Mouse (Mus musculus) erythroblast, adult 5-6 weeks (primary cell): ENCODE measurements around the gene Chrng. TPM values are rescaled to one million over a fixed set of nuclear protein-coding genes. Genes with fewer than 3 reads are reported as not detected.
A peak's percentile ranks its signal among the peaks of the same experiment; 100 is the strongest.

Experiments used
- ATAC-seq: replicated peaks from 2 replicates; pipeline ENCODE4 v1.8.0; 2016; ENCODE audit warnings: moderate number of reproducible peaks, mild to moderate bottlenecking, moderate TSS enrichment, inconsistent platforms; ENCODE audit not compliant: poor library complexity, low FRiP score, severe bottlenecking
- total RNA-seq, 2 experiments: library from RNA; stranded (forward) in 1 of 2; stranded (reverse) in 1 of 2; fragments of 150-400 nt in 1 of 2; fragments of 200-764, 138-1000 nt in 1 of 2; gene quantifications; 2 replicates each; pipeline versions ENCODE4 v1.2.3 to v1.2.4; 2015 to 2017; ENCODE audit warnings: low replicate concordance in 2 of 2

Gene Chrng
- total RNA-seq (2015; ENCODE audit: low replicate concordance) (not detected in 2 replicates), total RNA-seq (2017; ENCODE audit: low replicate concordance) (not detected in 2 replicates)

GRCm38 (mm10) chr1:87204465-87204864, at the start of gene Chrng:
TSS of gene Chrng (plus strand) at chr1:87204657.
- ATAC-seq = no peak

- no peak for ATAC-seq
Measured at GRCm38 (mm10) chr1:87155531-87156198, 48.8 kb upstream of the Chrng start.

GRCm38 (mm10) chr1:87156199-87156587, 48.3 kb upstream of the Chrng start, which contains the start of gene Ecel1:
TSS of gene Ecel1 (minus strand) at chr1:87156521.
- no peak for ATAC-seq

- no peak for ATAC-seq
Measured at GRCm38 (mm10) chr1:87159396-87159795, 45.1 kb upstream of the Chrng start.

GRCm38 (mm10) chr1:87164164-87164795, 40.2 kb upstream of the Chrng start:
- no peak for ATAC-seq

- no peak for ATAC-seq
Measured at GRCm38 (mm10) chr1:87164796-87165184, 39.7 kb upstream of the Chrng start.

GRCm38 (mm10) chr1:87170458-87170857, 34.0 kb upstream of the Chrng start:
- no peak for ATAC-seq

- ATAC-seq = no peak
Measured at GRCm38 (mm10) chr1:87171312-87171711, 33.1 kb upstream of the Chrng start.

- ATAC-seq = no peak
Measured at GRCm38 (mm10) chr1:87172316-87172715, 32.1 kb upstream of the Chrng start.

GRCm38 (mm10) chr1:87174006-87174955, 30.2 kb upstream of the Chrng start:
- no peak for ATAC-seq

GRCm38 (mm10) chr1:87175852-87176292, 28.6 kb upstream of the Chrng start:
- ATAC-seq = no peak

- ATAC-seq = no peak
Measured at GRCm38 (mm10) chr1:87180896-87181295, 23.6 kb upstream of the Chrng start.

- ATAC-seq = no peak
Measured at GRCm38 (mm10) chr1:87183013-87183412, 21.4 kb upstream of the Chrng start, which contains the start of gene Prss56. TSS of gene Prss56 (plus strand) at chr1:87183313.

- ATAC-seq = no peak
Measured at GRCm38 (mm10) chr1:87183998-87184750, 20.3 kb upstream of the Chrng start.

GRCm38 (mm10) chr1:87184751-87185139, 19.7 kb upstream of the Chrng start:
- ATAC-seq = peak; percentile 32; the same call in 1 of the 2 replicates

- ATAC-seq = no peak
Measured at GRCm38 (mm10) chr1:87185526-87185925, 18.9 kb upstream of the Chrng start.

GRCm38 (mm10) chr1:87186261-87187036, 18.0 kb upstream of the Chrng start:
- no peak for ATAC-seq

- no peak for ATAC-seq
Measured at GRCm38 (mm10) chr1:87187037-87187355, 17.5 kb upstream of the Chrng start.

GRCm38 (mm10) chr1:87190429-87190828, 14.0 kb upstream of the Chrng start, which contains the start of gene Chrnd:
TSS of gene Chrnd (plus strand) at chr1:87190607.
- no peak for ATAC-seq
